Mouse (Mus musculus) bone marrow, adult 2 months (tissue): ENCODE measurements at regions not wholly inside any gene's neighbourhood (a gene's known extent, or its start where the extent isn't known, plus 50 kb on each side); places are given as distances from the start of the nearest gene placed in this dataset.

ENCODE experiments used
- H3K27ac ChIP-seq: fragments of 200-500 bp; 2 replicates; pipeline ENCODE4 v1.5.1; 2012; ENCODE audit warnings: low read depth, mild to moderate bottlenecking, control low read depth, inconsistent platforms, low read length; ENCODE audit not compliant: control insufficient read depth, poor library complexity, insufficient read depth
- H3K4me1 ChIP-seq: fragments of 200-500 bp; 2 replicates; pipeline ENCODE4 v1.6.1; 2011; ENCODE audit warnings: low read length; ENCODE audit not compliant: control insufficient read depth, insufficient read depth
- H3K4me3 ChIP-seq: fragments of 200-500 bp; replicated peaks from 2 replicates; pipeline ENCODE3; 2011; ENCODE audit warnings: mild to moderate bottlenecking, low read depth, low read length, control low read depth; ENCODE audit not compliant: control insufficient read depth
- CTCF ChIP-seq: fragments of 200-500 bp; IDR thresholded peaks from 2 replicates; pipeline ENCODE4 v1.5.1; 2011; ENCODE audit warnings: low read length, control low read depth; ENCODE audit not compliant: control insufficient read depth, insufficient read depth
- POLR2A ChIP-seq: fragments of 200-500 bp; IDR thresholded peaks from 2 replicates; pipeline ENCODE4 v1.6.1; 2011; ENCODE audit warnings: low read depth, mild to moderate bottlenecking, control low read depth, low read length, borderline replicate concordance; ENCODE audit not compliant: control insufficient read depth
- WGBS: fragments of 180-500 bp; shearing (Covaris S2); methylation state at CpG from one replicate; pipeline ENCODE4 v1.1.7; 2018; 5-methylcytosine and 5-hydroxymethylcytosine counted together

GRCm38 (mm10) chr5:74783906-74784305 is 81.2 kb upstream of the Lnx1 start:
- TF ChIP-seq POLR2A (no peak), CTCF (no peak)
- 82% methylated on average over 9 of the region's 9 CpGs for WGBS
- Histone ChIP-seq H3K4me1 (no peaks in the 10 kb centered on the region), H3K4me3 (no peak overlapping the region), H3K27ac (no peak overlapping the region)

- no peak overlapping the region for H3K27ac ChIP-seq
- H3K4me3 ChIP-seq = no peak overlapping the region
- TF ChIP-seq CTCF (no peak), POLR2A (no peak)
- no peaks in the 10 kb centered on the region for H3K4me1 ChIP-seq
- WGBS = 81% methylated on average over 1 of the region's 1 CpGs
Measured at GRCm38 (mm10) chr5:74778076-74778465, 75.4 kb upstream of the Lnx1 start.

DNA sequence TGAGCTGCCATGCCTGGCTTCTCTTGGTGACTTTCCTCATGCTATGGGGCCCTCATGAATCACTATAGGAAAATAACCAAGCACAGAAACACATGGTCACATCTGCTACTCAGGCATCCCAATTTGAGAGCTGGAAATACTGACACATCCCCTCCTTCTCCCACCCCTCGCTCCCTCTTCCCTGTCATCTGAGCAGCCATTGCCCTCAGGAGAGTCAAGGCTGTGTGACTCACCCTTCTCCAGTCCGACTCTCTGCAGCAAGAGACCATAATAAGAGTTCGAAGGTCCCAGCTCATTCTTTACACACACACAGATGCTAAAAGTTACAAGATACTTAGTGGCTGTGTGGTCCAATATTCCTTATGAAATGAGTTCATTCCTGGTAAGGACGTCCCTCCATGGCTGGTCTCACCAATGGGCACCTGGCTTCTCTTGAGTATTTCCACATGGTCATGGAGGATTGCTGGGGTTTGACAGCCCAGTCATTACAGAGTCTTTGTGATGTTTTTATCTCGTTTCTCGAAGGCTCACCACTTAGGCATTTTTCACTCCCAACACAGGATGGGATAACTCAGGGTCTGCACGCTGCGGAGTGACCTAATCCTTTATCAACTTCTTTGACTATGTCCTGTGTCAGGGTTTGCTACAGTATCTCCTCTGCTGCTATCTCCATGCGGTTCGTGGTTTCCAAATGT is 74.8 kb upstream of the Lnx1 start:
- no peak overlapping the region for H3K27ac ChIP-seq
- no peak for TF ChIP-seq POLR2A
- no peak for TF ChIP-seq CTCF
- 80% methylated on average over 10 of the region's 10 CpGs for WGBS
- no peak overlapping the region for H3K4me3 ChIP-seq
- no peaks in the 10 kb centered on the region for H3K4me1 ChIP-seq

DNA sequence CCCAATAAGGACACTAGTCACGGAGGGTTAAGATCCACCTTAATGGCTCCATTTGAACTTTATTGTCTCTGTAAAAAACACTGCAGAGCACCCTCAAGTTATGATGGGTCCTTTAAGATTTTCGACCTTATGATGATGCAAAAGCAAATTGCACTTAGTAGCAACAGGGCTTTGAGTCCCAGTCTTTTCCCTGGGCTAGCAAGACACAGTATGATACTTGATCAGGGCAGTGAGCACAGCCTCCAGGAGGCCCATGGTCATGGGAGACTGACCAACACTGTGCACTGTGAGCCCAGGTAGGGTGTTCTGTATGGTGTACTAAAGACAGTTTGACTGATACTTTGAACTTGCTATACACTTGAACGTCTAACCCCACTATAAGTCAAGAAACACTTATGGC is 73.4 kb upstream of the Lnx1 start:
- Histone ChIP-seq H3K27ac (no peak overlapping the region), H3K4me3 (no peak overlapping the region), H3K4me1 (no peaks in the 10 kb centered on the region)
- 70% methylated on average over 3 of the region's 3 CpGs for WGBS
- TF ChIP-seq POLR2A = no peak
- no peak for TF ChIP-seq CTCF

- whole genome bisulfite sequencing = 53% methylated on average over 3 of the region's 3 CpGs
- H3K4me3 ChIP-seq = no peak overlapping the region
- no peak overlapping the region for H3K27ac ChIP-seq
- TF ChIP-seq CTCF (no peak), POLR2A (no peak)
- no peaks in the 10 kb centered on the region for H3K4me1 ChIP-seq
Measured at GRCm38 (mm10) chr5:74775596-74775995, 72.9 kb upstream of the Lnx1 start.

DNA sequence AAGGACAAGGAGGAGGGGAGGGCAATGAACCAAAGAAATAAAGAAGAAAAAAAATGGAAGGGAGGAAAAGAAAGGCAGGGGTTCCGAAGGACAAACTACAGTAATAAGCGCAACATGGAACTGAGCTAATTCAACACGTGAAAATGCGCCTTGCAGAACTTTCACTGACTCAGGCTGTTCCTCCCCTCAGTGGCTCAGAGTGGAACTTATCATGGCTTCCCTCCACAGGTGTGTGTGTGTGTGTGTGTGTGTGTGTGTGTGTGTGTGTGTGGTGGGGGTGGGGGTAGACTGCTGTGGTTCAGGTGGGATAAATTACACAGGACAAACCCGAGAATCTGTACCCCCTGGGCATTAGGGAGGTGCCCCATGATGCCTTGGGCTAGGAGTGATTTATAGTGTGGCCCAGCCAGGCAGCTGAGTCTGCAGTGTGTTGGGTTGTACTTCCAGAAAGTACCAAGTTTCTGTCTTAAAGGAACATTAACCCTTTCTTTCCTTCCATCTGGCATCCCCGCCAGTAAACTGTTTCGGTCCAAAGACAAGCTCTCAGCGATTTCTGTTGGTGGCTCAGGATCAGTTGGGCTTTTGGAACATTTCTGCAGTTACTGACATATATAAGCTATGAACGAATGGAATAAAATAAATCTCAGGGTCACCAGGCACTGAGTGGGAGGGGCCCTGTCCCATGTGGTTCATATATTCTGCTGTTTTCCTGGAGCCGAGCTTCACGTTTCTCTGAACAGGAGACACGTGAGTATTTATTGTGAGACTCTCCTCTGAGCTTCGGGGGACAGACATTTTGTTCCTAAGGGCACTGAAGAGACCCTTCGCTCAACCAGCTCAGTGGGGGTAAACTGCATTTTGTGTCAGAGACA is 71.1 kb upstream of the Lnx1 start:
- H3K27ac ChIP-seq = no peak overlapping the region
- TF ChIP-seq CTCF = no peak
- no peak for TF ChIP-seq POLR2A
- no peak overlapping the region for H3K4me3 ChIP-seq
- 75% methylated on average over 14 of the region's 14 CpGs for WGBS
- H3K4me1 ChIP-seq = no peaks in the 10 kb centered on the region

DNA sequence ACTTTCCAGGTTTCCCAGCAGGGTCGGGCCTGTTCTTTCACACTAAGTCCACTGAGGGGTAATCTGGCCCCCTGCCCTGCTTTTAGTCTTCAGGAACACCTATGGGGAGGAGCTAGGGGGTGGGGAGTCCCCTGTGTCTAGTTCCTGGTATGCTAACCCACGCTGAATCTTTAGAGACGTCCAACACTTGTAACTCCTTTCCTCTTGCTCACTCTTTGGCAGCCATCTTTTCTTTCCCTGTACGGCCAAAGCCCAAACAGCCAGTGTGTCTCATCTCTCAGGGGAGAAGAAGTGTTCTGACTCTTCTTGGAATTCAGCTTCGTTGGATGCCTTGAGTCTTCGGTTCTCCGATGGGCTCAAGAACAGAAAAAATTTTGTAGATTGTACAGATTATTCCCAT is 68.4 kb upstream of the Lnx1 start:
- no peak overlapping the region for H3K4me3 ChIP-seq
- WGBS = 61% methylated on average over 7 of the region's 7 CpGs
- H3K4me1 ChIP-seq = no peaks in the 10 kb centered on the region
- TF ChIP-seq CTCF (no peak), POLR2A (no peak)
- H3K27ac ChIP-seq = no peak overlapping the region

DNA sequence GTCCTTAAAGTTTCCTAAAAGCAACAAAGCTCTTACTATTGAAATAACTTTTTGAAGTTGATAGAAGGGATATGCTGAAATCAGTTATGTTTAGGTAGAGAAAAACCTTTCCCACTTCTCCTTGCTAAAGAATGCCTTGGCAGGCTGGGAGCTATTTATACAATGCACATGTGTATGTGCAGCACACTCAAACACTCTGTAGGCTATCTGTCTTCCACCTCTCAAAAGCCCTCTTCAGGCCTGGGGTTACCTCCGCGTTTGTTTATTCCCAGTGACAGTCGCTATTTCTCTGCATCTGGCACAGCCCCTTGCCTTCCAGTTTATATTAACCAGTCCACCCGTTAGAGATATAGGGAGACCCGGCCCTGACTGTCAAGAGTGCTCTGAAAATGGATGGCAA is 66.3 kb upstream of the Lnx1 start:
- Histone ChIP-seq H3K27ac (no peak overlapping the region), H3K4me1 (no peaks in the 10 kb centered on the region), H3K4me3 (no peak overlapping the region)
- TF ChIP-seq POLR2A = no peak
- no peak for TF ChIP-seq CTCF
- WGBS = 76% methylated on average over 5 of the region's 5 CpGs

GRCm38 (mm10) chr5:74767993-74768392 is 65.3 kb upstream of the Lnx1 start:
- no peak for TF ChIP-seq POLR2A
- TF ChIP-seq CTCF = no peak
- 82% methylated on average over 8 of the region's 8 CpGs for WGBS
- no peak overlapping the region for H3K4me3 ChIP-seq
- no peaks in the 10 kb centered on the region for H3K4me1 ChIP-seq
- no peak overlapping the region for H3K27ac ChIP-seq
